ENCODE assay signal across 8 mouse cellular contexts in genomic region chr19:5348526-5349501, GRCm38 (mm10). TPM values are rescaled to one million over a fixed set of nuclear protein-coding genes. Genes with fewer than 3 reads are reported as not detected.
A peak's percentile ranks its signal among the peaks of the same experiment; 100 is the strongest.
DNase-seq lines count a peak whose midpoint lies in the region; ATAC-seq lines count a peak whose summit lies in the region.

No protein-coding gene starts in this region.

- no peaks in the 10 kb centered on the region for H3K9me3 ChIP-seq in neural tube, embryonic 11.5 days (ENCODE audit: control insufficient read depth, low read length)

- peak overlapping the region; percentile 66 for H3K4me2 ChIP-seq in neural tube, embryonic 11.5 days (ENCODE audit: low read depth)

- no peaks in the 10 kb centered on the region for H3K27me3 ChIP-seq in neural tube, embryonic 11.5 days (ENCODE audit: control insufficient read depth, insufficient read depth, low read length)

- H3K36me3 ChIP-seq in neural tube, embryonic 11.5 days (ENCODE audit: control insufficient read depth, insufficient read depth, low read length) = no peaks in the 10 kb centered on the region

- peak overlapping the region; percentile 44 for H3K9ac ChIP-seq in neural tube, embryonic 11.5 days (ENCODE audit: low read length)

- peak; percentile 73; the same call in 1 of the 2 replicates for ATAC-seq in frontal cortex, adult (ENCODE audit: low TSS enrichment)
- ATAC-seq in neural tube, embryonic 11.5 days (ENCODE audit: insufficient read depth, low FRiP score, low TSS enrichment) = no peak

- peak overlapping the region; percentile 35 for H3K4me3 ChIP-seq in neural tube, embryonic 11.5 days (ENCODE audit: low read depth, low read length)

- 5% methylated on average over 34 of the region's 34 CpGs for WGBS in neural tube, embryonic 11.5 days

- H3K27ac ChIP-seq in neural tube, embryonic 11.5 days (ENCODE audit: low read depth, low read length) = no peak overlapping the region

- no peaks in the 10 kb centered on the region for H3K4me1 ChIP-seq in neural tube, embryonic 11.5 days (ENCODE audit: control insufficient read depth, insufficient read depth, low read length)

- peak; percentile 62 for DNase-seq in 3134 (ENCODE audit: extremely low read depth, insufficient read length, low spot score)
- peak; percentile 69 for DNase-seq in CD4-positive, CD25-positive, alpha-beta regulatory T cell, adult 2 months (ENCODE audit: low read depth, low spot score)
- DNase-seq in cerebellum, adult 8-10 months = peak; percentile 62
- DNase-seq in hindlimb bud, embryonic 11.5 days (ENCODE audit: extremely low spot score, low read depth, low spot score) = peak; percentile 33
- peak; percentile 10 for DNase-seq in liver
- peak; percentile 35 for DNase-seq in neural tube, embryonic 11.5 days (ENCODE audit: low spot score)
- DNase-seq in yolk sac, embryonic 10.5 days (ENCODE audit: low spot score) = peak; percentile 44

RNA-seq across cellular contexts. Expression of gene Cst6, which starts 0.6 kb away (rescaled TPM):
- polyA plus RNA-seq in neural tube, embryonic 11.5 days (2014; fragmentation: Nextera tagmentation; extraction: Ambion mirVana) = 1.8 and 1.9 TPM in 2 replicates

RNA-seq across cellular contexts. Expression of gene Catsper1, which starts 13.3 kb away (rescaled TPM):
- polyA plus RNA-seq in neural tube, embryonic 11.5 days (2014; fragmentation: Nextera tagmentation; extraction: Ambion mirVana) = not detected in 2 replicates

RNA-seq across cellular contexts. Expression of gene Eif1ad, which starts 17.7 kb away (rescaled TPM):
- polyA plus RNA-seq in neural tube, embryonic 11.5 days (2014; fragmentation: Nextera tagmentation; extraction: Ambion mirVana) = 71.5 and 77.3 TPM in 2 replicates

RNA-seq across cellular contexts. Expression of gene Banf1, which starts 18.2 kb away (rescaled TPM):
- 440 and 442 TPM in 2 replicates for polyA plus RNA-seq in neural tube, embryonic 11.5 days (2014; fragmentation: Nextera tagmentation; extraction: Ambion mirVana)

RNA-seq across cellular contexts. Expression of gene Sart1, which starts 39.7 kb away (rescaled TPM):
- polyA plus RNA-seq in neural tube, embryonic 11.5 days (2014; fragmentation: Nextera tagmentation; extraction: Ambion mirVana) = 78.5 and 79.9 TPM in 2 replicates

Comparison
In these comparisons a context has a peak if more than half of its experiments do, and no peak if none do; other contexts are left out.
1. DNase-seq: peak in every context shown above with its lines; median percentile 69 in CD4-positive, CD25-positive, alpha-beta regulatory T cell, adult 2 months; 62 in 3134; 62 in cerebellum, adult 8-10 months; 44 in yolk sac, embryonic 10.5 days; 35 in neural tube, embryonic 11.5 days; 33 in hindlimb bud, embryonic 11.5 days; 10 in liver.